Mouse (Mus musculus): ENCODE data around the gene Pepd.

DNA sequence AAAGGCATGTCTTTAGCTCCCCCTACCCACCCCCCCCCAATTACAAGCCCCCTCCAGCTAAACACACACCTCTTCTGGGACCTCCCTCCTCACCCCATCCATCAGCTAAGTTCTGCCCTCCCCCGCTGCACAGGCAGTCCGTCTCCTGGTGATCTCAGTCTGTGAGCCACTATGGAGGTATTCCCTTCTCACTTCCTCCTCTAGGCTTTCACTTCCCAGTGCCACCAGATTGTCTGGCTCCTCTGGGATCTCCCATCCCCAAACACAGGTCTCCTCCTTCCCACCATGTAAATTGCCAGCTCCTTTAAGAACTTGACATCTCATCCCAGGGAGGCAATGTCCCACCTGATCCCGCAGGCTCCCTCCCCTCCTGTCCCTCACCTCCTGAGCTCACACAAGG, 153.8 kb downstream of the Pepd start:
- no peak for TF ChIP-seq CTCF (IDR thresholded peaks at IDR 0.05; ENCODE audit: control insufficient read depth, insufficient read depth, insufficient read length)
- no peak for TF ChIP-seq USF1 (IDR thresholded peaks at IDR 0.05; ENCODE audit: low read depth)
- TF ChIP-seq MAX (IDR thresholded peaks at IDR 0.05): no peak
- TF ChIP-seq MYOG (IDR thresholded peaks at IDR 0.05; ENCODE audit: control insufficient read depth, extremely low read depth, insufficient read length): no peak
- TF ChIP-seq CEBPB (IDR thresholded peaks at IDR 0.05; ENCODE audit: low read depth): no peak

All from C2C12 (cell line).